Mouse (Mus musculus) adrenal gland, adult (tissue): ENCODE measurements around the gene Ubl7.
"Not testable (repeated sequence)": the region's sequence is repeated elsewhere in the genome, so short reads cannot be mapped to it uniquely, and the experiment has no call there.

Source experiments
- DNase-seq, 2 experiments: peaks; one replicate each; pipeline ENCODE4 v3.0.0; 2022 to 2023; ENCODE audit warnings: low spot score in 1 of 2; ENCODE audit not compliant: inconsistent age in 2 of 2

Ubl7 gene

DNA sequence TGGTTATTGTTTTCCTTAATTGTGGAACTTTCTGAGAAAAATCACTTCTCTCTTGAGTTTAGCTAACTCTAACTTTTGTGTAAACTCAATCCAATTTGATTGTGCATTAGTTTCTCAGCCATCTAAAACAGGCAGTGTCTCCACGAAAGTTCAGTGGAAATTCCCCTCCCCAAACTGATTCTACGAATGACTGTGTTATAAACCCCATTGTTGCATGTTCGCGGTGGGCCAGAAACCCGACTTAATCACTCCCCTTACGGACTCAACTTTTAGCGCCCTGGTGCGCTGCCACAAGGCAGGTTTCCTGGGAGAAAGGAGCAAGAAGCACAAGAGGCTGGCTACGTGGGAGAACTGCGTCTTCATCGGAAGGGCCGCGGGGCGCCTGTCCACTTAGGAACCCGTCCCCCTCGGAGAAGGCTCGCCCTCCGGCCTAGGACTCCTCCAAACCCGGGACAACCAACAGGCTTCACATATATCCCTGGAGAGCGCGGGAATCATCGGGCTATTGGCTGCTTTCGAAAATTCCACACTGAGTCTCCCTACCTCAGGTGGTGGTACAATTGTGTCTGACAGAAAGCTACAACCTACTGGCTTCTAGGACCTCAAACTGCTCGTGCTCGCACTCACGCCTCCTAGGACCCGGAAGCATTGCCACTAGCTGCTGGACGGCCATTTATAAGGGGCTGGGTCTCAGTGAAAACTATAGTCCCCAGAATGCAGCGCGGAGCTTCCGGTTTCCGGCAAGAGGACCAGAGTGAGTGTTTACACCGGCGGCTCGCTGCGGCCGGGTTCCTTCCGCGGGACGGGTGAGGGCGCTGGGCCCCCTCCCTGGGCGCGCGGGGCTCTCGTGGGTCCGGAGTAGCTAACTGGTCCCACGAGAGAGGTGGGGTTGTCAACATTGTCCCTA, at the start of gene Ubl7:
TSS of gene Ubl7 (plus strand) at position 726 of the 907 bp plus-strand sequence.
- peak; percentile 93 to 97 for DNase-seq

DNA sequence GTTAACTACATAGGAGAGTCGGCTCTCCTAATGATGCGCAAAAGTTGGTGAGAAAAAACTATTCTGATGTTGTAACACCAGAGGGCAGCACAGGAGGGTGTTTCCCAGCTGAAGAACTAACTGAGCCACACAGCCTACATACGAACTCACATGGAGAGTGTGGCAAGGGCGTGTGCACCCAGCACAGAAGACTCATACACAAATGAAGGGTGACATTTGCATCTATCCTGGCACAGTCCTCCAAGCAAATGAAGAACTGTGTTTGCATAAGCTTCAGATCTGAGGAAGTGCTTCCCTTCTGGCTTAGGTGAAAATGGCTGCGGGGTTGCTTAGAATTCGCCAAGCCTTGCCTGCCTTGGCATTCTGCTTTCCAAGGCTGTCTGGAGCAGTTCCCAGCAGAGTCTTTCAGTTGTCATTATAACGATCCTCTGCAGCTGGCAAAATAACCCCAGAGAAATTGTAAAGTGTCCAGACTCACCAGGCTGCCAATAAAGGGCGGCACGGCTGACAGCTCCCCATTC, 48.8 kb upstream of the Ubl7 start:
- DNase-seq: peak; percentile 68 to 94

DNA sequence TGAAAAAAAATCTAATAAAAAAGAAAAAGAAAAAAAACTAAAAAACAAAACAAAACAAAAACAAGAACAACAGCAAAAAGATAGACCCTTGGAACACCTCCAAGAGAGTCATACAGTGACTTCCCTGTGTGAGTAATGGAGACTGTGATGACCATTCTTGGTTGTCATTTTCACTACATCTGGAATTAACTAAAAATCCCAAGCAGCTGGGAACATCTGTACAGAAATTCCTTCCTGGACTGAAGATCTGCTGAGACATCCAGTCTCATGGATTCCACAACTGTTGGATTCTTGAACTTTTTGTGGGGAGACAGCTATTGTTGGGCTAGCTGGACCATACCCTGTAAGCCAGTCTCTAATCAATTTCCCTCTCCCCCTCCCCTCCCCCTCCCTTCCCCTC, 46.4 kb upstream of the Ubl7 start:
- no peak for DNase-seq

DNA sequence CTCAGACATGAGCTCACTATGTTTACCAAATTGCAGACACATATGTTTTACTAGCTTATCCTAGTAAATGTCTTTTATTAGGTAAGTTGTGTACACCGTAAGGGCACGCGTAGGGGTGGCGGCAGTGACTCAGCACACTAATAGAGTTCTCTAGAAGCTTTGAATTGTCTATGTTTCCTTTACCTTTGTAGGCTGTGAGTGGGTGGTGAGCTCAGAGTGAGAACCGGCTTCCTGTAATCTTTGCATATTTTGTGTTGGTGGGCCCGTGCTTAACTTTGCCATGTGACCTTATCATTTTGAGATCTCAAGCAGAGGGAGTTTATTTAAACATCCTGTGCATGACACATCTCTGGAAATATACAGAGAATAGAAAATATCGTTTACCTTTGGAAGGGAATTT, 44.2 kb upstream of the Ubl7 start:
- DNase-seq: no peak

DNA sequence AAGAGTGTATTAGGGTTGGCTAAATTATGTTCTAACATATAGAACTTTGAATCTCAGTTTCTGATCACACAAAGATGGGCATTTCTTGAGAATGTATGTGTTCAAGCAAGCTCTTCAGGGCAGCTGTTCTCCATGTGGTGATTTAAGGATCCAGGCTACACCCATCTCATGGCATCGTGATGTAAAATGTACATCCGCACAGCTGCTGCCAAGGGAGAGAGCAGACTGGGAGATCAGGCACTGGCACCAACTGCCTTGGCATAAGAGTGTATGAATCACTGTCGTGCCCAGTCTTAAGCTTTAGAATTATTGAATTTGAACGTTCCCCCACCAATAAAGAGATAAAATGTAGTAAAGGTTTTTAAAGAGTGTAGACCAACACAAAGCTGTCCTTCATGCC, 43.5 kb upstream of the Ubl7 start:
- no peak for DNase-seq

DNA sequence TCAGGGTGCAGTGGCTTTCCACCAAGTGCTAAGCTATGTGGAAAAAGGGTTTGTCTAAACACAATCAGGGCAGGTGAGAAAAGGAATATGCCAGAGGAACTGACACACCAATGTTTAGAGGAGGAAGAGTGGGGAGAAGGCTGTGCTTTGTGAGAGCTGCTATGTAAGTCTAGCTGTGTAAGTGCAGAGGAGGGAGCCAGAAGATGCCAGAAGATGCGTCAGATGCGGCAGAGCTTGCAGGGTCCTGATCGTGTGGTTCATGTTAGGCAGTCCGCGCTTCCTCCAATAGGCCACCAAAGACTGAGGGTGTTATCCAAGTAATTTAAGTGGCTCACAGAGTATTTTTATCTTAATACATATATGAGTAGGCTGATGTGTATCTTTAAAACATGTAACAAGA, 42.9 kb upstream of the Ubl7 start:
- no peak for DNase-seq

DNA sequence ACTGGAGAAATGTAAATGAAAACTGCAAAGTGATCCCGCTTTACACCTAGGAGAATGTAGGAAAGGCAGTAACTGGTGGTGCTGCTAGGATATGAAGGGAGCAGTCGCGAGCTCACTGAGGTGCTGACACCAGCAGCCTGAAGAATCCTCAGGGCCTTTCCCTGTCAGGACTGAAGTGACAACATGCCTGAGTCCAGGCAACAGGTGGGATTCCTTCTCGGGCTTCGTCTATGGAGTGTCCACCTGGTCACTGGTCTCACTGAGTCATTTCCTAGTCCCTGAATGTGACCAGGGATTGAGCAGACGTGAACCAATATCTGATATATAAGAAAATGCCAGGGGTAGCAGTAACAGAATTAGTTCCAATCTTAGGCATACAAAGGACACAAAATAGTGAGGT, 42.0 kb upstream of the Ubl7 start:
- no peak for DNase-seq

DNA sequence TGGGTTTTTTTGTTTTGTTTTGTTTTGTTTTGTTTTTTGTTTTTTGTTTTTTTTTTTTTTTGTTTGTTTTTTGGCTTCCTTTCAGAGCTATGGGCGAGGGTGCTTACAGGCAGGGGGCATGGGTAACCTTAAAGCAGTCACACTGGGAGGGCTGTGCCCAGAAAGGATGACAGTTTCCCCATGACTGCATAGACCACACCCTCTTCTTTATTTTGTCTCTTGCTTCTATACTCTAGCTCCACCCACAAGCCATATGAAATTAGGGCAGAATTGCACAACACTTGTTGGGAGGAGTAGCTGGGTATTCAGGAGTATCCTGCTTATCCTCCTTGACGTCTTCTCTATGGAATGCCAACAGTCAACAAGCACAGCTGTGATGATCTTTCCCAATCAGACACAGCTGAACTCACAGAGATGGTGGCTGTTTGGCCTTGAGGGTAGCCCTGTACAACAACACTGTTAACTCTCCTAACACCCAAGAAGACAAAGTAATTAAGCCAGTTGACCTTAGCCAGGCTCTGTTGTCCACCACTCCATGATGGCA, 40.4 kb upstream of the Ubl7 start:
- DNase-seq: no peak

DNA sequence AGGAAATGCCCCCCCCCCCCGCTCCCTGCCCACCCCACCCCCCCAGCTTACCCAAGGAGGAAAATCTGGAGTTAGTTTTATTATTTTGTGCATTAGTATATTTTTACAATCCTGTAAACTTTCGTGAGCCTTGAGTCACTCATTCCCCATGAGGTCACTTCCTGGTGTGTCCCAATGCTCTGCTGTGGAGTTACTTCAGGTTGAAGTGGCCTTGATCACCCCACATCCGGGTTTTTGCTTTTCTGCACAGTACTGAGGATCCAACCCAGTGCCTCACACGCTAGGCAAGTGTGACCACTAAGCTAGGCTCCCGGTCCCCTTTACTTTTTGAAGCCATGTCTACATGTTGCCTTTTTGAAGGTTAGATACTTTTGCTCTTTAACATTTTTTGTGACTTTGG, 36.6 kb upstream of the Ubl7 start:
- DNase-seq: peak; percentile 26 to 76

DNA sequence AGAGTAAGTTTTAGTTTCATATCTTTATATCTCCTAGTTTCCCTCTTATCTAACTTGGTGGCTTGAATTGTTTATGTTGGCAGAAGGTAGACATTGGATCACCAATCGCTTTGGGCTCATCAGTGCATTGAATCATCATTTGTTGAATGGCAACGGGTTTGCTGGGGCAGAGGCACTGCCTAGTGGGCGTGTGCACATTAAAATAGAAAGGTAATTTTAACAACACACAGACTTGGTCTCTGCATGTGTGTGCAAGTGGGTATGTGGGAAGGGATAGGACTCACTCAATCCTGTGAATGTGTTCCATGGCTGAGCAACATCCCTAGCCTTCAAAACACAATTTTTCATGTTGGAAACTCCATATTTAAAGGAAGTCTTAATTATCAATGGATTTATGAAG, 35.8 kb upstream of the Ubl7 start:
- no peak for DNase-seq

DNA sequence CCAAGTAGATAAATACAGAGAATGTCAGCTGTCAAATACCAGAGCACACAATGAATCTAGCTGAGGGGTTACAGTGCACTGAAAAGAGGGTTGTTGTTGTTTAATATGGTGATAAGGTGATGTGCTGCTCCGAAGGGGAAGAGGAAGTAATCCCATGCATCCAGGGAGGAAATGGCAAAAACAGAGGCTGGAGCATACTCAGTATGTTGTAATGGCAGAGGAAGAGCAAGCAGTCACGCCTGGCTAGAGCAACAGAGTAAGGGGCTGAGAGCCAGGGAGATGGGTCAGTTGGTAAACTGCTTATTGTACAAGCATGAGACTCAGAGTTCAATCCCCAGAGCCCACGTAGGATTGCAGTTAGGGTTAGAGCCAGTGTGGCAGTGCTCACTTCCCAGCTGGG, 31.6 kb upstream of the Ubl7 start:
- DNase-seq: no peak

DNA sequence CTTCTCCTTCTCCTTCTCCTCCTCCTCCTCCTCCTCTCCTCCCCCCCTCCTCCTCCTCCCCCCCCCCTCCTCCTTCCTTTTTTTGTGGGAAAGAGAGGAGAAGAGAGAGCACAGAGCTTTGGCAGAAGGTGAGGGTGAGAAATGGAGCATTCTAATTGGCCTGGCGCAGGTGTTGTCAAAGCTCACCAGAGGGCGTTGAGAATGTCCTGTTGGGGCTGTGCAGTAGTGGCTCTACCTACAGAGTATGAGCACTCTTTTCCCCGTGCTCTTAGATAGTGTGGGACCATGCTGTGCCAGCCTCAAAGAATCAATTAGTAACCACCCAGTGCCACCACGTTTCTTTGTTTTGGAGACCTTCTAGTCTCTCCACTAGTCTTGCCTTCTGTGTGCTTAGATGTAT, 30.5 kb upstream of the Ubl7 start:
- DNase-seq: no peak

DNA sequence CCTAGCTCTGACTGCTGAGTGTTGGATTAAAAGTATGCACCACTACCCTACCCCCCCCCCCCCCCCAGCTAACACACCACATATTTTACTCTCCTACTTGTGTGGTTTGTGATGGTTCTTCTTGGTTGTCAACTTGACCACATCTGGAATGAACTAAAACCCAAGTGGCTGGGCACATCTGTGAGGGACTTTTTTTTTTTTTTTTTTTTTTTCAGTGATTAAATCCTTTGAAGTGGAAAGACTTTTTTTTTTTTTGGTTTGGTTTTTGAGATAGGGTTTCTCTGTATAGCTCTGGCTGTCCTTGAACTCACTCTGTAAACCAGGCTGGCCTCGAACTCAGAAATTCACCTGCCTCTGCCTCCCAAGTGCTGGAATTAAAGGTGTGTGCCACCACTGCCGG, 29.0 kb upstream of the Ubl7 start:
- DNase-seq: not testable (repeated sequence)

DNA sequence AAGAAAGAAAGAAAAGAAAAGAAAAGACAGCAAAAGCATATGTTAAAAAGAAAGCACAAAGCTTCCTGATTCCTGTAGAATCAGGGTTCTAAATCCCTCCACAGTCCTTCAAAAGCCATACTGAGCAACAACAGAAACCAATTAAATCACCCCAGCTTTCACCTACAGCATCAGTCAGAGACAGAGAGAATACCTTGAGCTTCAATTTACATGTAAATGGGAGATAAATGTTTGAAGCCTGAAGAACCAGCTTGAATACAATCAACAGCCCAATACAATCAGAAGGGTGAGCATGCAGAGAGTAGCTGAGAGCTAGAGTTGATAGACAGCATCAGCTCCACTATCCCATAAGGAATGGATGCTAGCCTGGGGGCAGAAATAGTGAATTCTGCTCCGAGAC, 27.4 kb upstream of the Ubl7 start:
- DNase-seq: no peak

DNA sequence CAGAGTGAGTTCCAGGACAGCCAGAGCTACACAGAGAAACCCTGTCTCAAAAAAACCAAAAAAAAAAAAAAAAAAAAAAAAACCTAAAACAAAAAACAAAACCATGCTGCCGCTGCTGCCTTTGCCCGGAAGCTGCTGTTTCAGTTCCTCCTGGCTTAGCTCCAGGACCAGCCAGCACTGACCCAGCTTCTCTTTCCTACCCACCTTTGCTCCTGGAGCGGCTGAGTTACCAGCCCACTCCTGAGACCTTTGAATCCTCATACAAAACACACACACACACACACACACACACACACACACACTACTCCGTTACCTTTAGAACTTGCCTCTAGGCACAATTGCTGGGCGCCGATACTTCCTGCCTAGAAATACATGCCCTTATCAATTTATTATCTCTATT, 22.7 kb upstream of the Ubl7 start:
- DNase-seq: no peak

DNA sequence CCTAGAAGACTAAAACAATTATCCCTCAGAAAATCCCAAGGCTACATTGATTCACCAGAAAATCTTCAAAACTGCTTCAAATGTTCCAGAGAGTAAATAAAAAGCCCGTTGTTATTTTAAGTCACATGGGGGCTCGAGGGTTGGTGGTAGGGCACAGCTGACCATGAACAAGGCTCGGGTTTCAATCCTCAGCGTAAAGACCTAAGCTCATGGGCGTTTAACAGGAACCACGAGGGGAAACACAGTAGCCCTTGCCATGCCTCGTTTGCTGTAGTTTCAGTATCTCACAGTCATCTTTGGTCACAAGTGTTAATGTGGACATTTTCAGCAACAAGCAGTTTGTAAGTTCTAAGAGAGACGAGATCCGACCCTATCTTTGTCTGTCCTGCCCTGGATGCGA, 10.3 kb upstream of the Ubl7 start:
- no peak for DNase-seq

DNA sequence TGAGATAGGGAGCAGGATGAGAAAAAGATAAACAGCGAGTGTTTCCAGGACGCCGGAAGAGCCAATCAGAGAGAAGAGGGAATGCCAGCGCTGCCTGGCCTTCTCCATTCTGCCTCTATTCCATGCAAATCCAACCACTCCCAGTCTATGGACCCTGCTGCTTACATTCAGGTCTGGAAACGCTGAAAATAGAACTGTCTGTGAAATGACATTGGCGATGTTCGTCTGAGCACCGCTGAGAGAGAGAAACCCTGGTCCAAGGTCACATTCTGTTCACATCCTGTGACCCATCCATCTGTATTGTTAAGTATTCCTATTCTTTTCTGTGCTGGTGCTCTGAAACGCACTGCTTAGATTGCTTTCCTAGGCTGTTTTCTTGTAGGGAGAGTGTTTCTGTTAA, 9.6 kb upstream of the Ubl7 start:
- DNase-seq: peak in 1 of 2 experiments; percentile 21

DNA sequence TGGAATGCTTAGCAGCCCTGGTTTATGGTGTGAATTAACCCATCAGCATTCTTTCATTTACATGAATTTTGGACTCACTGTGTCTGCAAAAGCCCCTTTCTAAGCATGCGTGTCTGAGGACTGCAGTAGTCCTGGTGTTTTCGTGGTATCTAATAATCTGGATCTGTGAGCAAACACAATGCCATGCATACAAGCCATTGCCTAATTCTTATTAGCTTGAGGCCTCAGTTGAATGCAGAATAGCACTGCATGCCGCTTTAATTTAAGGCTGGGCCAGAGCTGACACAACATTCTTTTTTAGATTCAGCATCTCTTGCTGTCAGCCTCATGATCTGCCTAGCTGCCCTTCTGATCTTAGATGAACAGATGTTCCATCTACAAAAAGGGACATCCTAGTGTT, 9.2 kb upstream of the Ubl7 start:
- no peak for DNase-seq

DNA sequence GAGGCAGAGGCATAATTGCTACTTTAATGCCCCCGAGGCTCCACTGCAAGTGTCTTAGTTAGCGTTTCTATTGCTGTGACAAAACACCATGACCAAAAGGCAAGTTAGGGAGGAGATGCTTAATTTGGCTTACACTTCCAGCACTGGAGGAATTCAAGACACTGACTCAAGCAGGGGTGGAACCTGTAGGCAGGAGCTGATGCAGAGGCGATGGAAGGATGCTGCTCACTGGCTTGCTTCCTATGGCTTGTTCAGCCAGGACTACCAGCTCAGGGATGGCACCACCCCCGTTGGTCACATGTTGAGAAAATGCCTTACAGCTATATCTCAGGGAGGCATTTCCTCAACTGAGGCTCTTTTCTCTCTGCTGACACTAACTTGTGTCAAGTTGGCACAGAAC, 8.6 kb upstream of the Ubl7 start:
- no peak for DNase-seq

DNA sequence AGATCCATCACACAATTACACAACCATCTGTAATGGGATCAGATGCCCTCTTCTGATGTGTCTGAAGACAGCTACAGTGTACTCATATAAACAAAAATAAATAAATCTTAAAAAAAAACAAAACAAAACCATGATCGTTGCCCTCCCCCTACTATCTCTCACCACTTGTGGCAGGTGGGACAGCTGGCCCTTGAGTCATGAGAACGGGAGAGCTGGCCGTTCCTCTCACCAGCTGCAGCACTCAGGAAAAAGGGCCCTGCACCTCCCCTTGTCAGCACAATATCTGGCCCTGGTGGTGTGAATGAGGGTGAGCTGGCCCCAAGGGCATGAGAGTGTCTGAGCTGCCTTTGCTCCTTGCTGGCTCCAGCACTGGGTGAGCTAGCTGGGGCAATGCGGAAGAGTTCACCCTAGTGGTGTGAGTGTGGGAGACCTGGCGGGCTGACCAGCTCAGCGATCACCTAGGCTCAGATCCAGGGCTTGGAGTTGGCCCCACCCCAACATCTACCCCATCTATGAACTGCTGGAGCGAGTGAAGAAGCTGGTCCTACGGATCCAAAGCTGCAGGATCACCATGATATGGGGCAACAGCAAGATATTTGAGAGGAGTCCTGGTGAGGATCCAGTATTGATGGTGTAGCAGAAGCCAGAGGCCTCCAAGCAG, 7.1 kb upstream of the Ubl7 start:
- DNase-seq: no peak

DNA sequence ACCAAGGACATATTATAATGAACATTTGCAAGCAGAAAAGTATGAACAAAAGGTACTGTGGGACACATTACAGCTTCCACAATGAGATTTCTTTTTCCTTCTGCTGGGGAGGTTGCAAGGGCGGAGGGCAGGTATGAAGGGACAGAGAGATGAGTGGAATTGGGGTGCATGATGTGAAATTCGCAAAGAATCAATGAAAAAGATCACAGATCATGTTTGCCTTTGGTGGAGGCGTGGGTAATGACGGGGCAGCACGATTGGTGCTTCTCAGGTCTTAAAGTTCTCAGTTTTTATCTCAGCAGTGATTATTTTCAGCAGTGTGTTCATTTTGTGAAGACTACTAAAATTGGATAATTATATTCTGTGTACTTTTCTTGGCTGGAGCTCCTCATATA, 6.5 kb upstream of the Ubl7 start:
- no peak for DNase-seq

DNA sequence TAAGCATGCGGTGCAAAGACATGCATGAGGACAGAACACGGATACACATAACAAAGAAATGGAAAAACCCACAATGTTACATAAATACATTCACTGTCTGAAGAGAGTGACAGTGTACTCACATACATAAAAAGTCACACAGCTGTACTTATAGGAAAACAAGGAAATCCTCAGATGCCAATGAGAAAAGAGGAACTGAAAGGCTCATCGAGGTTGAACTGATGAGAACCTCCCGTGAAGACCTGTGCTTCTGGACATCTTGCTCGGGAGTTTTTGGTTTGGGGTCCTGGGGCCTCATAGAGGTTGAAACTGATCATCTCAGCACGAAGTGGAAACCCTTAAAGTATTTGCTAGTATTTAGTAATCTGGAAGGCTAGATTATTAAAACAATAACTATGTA, 3.6 kb upstream of the Ubl7 start:
- DNase-seq: no peak
